Mouse (Mus musculus) midbrain, embryonic 15.5 days (tissue): ENCODE data around the gene Rbfox2. TPM values are rescaled to one million over a fixed set of nuclear protein-coding genes. Genes with fewer than 3 reads are reported as not detected.

Source experiments
- ATAC-seq: fragments of 200-750 bp; cut with Nextera tagmentation; replicated peaks from 2 replicates; pipeline ENCODE4 v1.8.0; 2017; ENCODE audit warnings: moderate TSS enrichment
- H3K27ac ChIP-seq: fragments of 300-500 bp; sonication (generic); 2 replicates; pipeline ENCODE4 v1.5.1; 2015; ENCODE audit warnings: mild to moderate bottlenecking, inconsistent platforms
- H3K27me3 ChIP-seq: fragments of 300-500 bp; sonication (generic); replicated peaks from 2 replicates; pipeline ENCODE4 v1.6.1; 2015; ENCODE audit warnings: inconsistent platforms
- H3K36me3 ChIP-seq: fragments of 300-500 bp; sonication (generic); replicated peaks from 2 replicates; pipeline ENCODE4 v1.6.1; 2015; ENCODE audit warnings: inconsistent platforms
- H3K4me1 ChIP-seq: fragments of 300-500 bp; sonication (generic); 2 replicates; pipeline ENCODE4 v1.6.1; 2015; ENCODE audit warnings: inconsistent platforms
- H3K4me2 ChIP-seq: fragments of 300-500 bp; sonication (generic); 2 replicates; pipeline ENCODE4 v1.6.1; 2015; ENCODE audit warnings: inconsistent platforms, mild to moderate bottlenecking, moderate library complexity
- H3K4me3 ChIP-seq: fragments of 300-500 bp; sonication (generic); 2 replicates; pipeline ENCODE4 v1.5.1; 2015; ENCODE audit warnings: mild to moderate bottlenecking, inconsistent platforms
- H3K9ac ChIP-seq: fragments of 300-500 bp; sonication (generic); 2 replicates; pipeline ENCODE4 v1.6.1; 2015; ENCODE audit warnings: mild to moderate bottlenecking, inconsistent platforms
- H3K9me3 ChIP-seq: fragments of 300-500 bp; sonication (generic); 2 replicates; pipeline ENCODE4 v1.6.1; 2016; ENCODE audit warnings: inconsistent platforms
- WGBS: fragments of 180-500 bp; shearing (Covaris S2); methylation state at CpG from one replicate; pipeline ENCODE4 v1.1.7; 2015; ENCODE audit warnings: mixed read lengths; 5-methylcytosine and 5-hydroxymethylcytosine counted together
- polyA plus RNA-seq: library from polyadenylated mRNA; unstranded; fragments of >200 nt; fragmentation: Nextera tagmentation; extraction: Ambion mirVana; gene quantifications from 2 replicates; pipeline ENCODE4 v1.2.1, GENCODE M21; 2015

The Rbfox2 gene
- polyA plus RNA-seq, 1 experiment from 2014 or later, result 185 TPM

- no peak overlapping the region for H3K9ac ChIP-seq
- H3K4me1 ChIP-seq, result peaks cover 16% of the 10 kb centered on the region
- H3K27me3 ChIP-seq, result no peaks in the 10 kb centered on the region
- ATAC-seq, result 0 out of 2 replicates have a peak, but pooled peaks have one; percentile 17
- 33% methylated on average over 6 of the region's 6 CpGs for WGBS
- H3K36me3 ChIP-seq, result no peaks in the 10 kb centered on the region
- no peak overlapping the region for H3K27ac ChIP-seq
- H3K4me2 ChIP-seq, result no peak overlapping the region
- no peak overlapping the region for H3K4me3 ChIP-seq
- H3K9me3 ChIP-seq, result no peaks in the 10 kb centered on the region
Measured at GRCm38 (mm10) chr15:77056001-77056790, 250.6 kb downstream of the Rbfox2 start.

GRCm38 (mm10) chr15:77054611-77055175, 252.1 kb downstream of the Rbfox2 start:
- H3K4me1 ChIP-seq, result peaks cover 16% of the 10 kb centered on the region
- H3K9ac ChIP-seq, result no peak overlapping the region
- no peak for ATAC-seq
- H3K27me3 ChIP-seq, result no peaks in the 10 kb centered on the region
- no peak overlapping the region for H3K4me3 ChIP-seq
- no peak overlapping the region for H3K27ac ChIP-seq
- no peak overlapping the region for H3K4me2 ChIP-seq
- H3K9me3 ChIP-seq, result no peaks in the 10 kb centered on the region
- H3K36me3 ChIP-seq, result no peaks in the 10 kb centered on the region
- 45% methylated on average over 5 of the region's 5 CpGs for WGBS

GRCm38 (mm10) chr15:77053021-77053420, 253.8 kb downstream of the Rbfox2 start:
- Histone ChIP-seq H3K27ac (no peak overlapping the region), H3K36me3 (no peaks in the 10 kb centered on the region), H3K9me3 (no peaks in the 10 kb centered on the region), H3K27me3 (no peaks in the 10 kb centered on the region), H3K9ac (no peak overlapping the region), H3K4me1 (peaks cover 16% of the 10 kb centered on the region), H3K4me3 (no peak overlapping the region), H3K4me2 (no peak overlapping the region)
- ATAC-seq, result no peak
- 95% methylated on average over 1 of the region's 1 CpGs for WGBS

GRCm38 (mm10) chr15:77052176-77052575, 254.6 kb downstream of the Rbfox2 start:
- Histone ChIP-seq H3K9me3 (no peaks in the 10 kb centered on the region), H3K4me3 (no peak overlapping the region), H3K4me1 (peaks cover 16% of the 10 kb centered on the region), H3K27me3 (no peaks in the 10 kb centered on the region), H3K9ac (no peak overlapping the region), H3K27ac (no peak overlapping the region), H3K36me3 (no peaks in the 10 kb centered on the region), H3K4me2 (no peak overlapping the region)
- 44% methylated on average over 1 of the region's 1 CpGs for WGBS
- no peak for ATAC-seq

GRCm38 (mm10) chr15:77050570-77050969, 256.2 kb downstream of the Rbfox2 start, which contains the start of gene Mb:
Mb (minus strand) TSS chr15:77050670.
- H3K27me3 ChIP-seq, result no peaks in the 10 kb centered on the region
- WGBS, result 91% methylated on average over 10 of the region's 10 CpGs

GRCm38 (mm10) chr15:77045609-77046008, 261.2 kb downstream of the Rbfox2 start:
- no peak for ATAC-seq
- Histone ChIP-seq H3K4me3 (no peak overlapping the region), H3K27ac (no peak overlapping the region), H3K4me2 (no peak overlapping the region), H3K4me1 (no peaks in the 10 kb centered on the region), H3K9ac (no peak overlapping the region), H3K36me3 (no peaks in the 10 kb centered on the region), H3K27me3 (no peaks in the 10 kb centered on the region), H3K9me3 (no peaks in the 10 kb centered on the region)
- WGBS, result 86% methylated on average over 10 of the region's 10 CpGs

More at GRCm38 (mm10) chr15:77050570-77050969, 256.2 kb downstream of the Rbfox2 start, which contains the start of gene Mb:
- Histone ChIP-seq H3K9me3 (no peaks in the 10 kb centered on the region), H3K27ac (no peak within 1 kb of the TSS), H3K9ac (no peak within 1 kb of the TSS), H3K4me1 (0 out of 2 replicates have a peak, but pooled peaks cover 7% of the 10 kb centered on the region), H3K4me2 (no peak within 1 kb of the TSS), H3K36me3 (no peaks in the 10 kb centered on the region), H3K4me3 (no peak within 1 kb of the TSS)
- ATAC-seq, result no peak

GRCm38 (mm10) chr15:77044597-77045320, 262.0 kb downstream of the Rbfox2 start, which contains the start of gene Apol6:
Apol6 (plus strand) TSS chr15:77044729.
- H3K36me3 ChIP-seq, result no peaks in the 10 kb centered on the region
- H3K4me1 ChIP-seq, result no peaks in the 10 kb centered on the region
- H3K27me3 ChIP-seq, result no peaks in the 10 kb centered on the region
- H3K4me2 ChIP-seq, result no peak within 1 kb of the TSS
- H3K9me3 ChIP-seq, result no peaks in the 10 kb centered on the region
- no peak for ATAC-seq
- H3K27ac ChIP-seq, result no peak within 1 kb of the TSS
- WGBS, result 83% methylated on average over 12 of the region's 12 CpGs
- H3K9ac ChIP-seq, result no peak within 1 kb of the TSS
- H3K4me3 ChIP-seq, result no peak within 1 kb of the TSS

- WGBS, result 76% methylated on average over 3 of the region's 3 CpGs
- H3K27me3 ChIP-seq, result no peaks in the 10 kb centered on the region
- H3K27ac ChIP-seq, result no peak overlapping the region
- no peak overlapping the region for H3K4me2 ChIP-seq
- H3K9ac ChIP-seq, result no peak overlapping the region
- no peak overlapping the region for H3K4me3 ChIP-seq
- H3K4me1 ChIP-seq, result peaks cover 14% of the 10 kb centered on the region
- no peaks in the 10 kb centered on the region for H3K9me3 ChIP-seq
- no peaks in the 10 kb centered on the region for H3K36me3 ChIP-seq
- ATAC-seq, result no peak
Measured at GRCm38 (mm10) chr15:77040784-77041183, 266.0 kb downstream of the Rbfox2 start.

- H3K4me1 ChIP-seq, result peaks cover 14% of the 10 kb centered on the region
- no peaks in the 10 kb centered on the region for H3K27me3 ChIP-seq
- 84% methylated on average over 8 of the region's 9 CpGs for WGBS
- H3K9me3 ChIP-seq, result no peaks in the 10 kb centered on the region
- H3K4me3 ChIP-seq, result no peak overlapping the region
- H3K9ac ChIP-seq, result no peak overlapping the region
- no peak overlapping the region for H3K27ac ChIP-seq
- H3K36me3 ChIP-seq, result no peaks in the 10 kb centered on the region
- no peak overlapping the region for H3K4me2 ChIP-seq
- no peak for ATAC-seq
Measured at GRCm38 (mm10) chr15:77039211-77039700, 267.5 kb downstream of the Rbfox2 start.

- Histone ChIP-seq H3K9me3 (no peaks in the 10 kb centered on the region), H3K4me1 (peaks cover 14% of the 10 kb centered on the region), H3K9ac (peak overlapping the region; percentile 22; the same call in 1 of the 2 replicates), H3K27ac (peak overlapping the region; percentile 62), H3K4me3 (no peak overlapping the region), H3K27me3 (no peaks in the 10 kb centered on the region), H3K36me3 (no peaks in the 10 kb centered on the region), H3K4me2 (no peak overlapping the region)
- 0 out of 2 replicates have a peak, but pooled peaks have one; percentile 24 for ATAC-seq
- WGBS, result 36% methylated on average over 11 of the region's 11 CpGs
Measured at GRCm38 (mm10) chr15:77037278-77038161, 269.3 kb downstream of the Rbfox2 start.

- Histone ChIP-seq H3K4me2 (no peak overlapping the region), H3K27ac (peak overlapping the region; percentile 62), H3K36me3 (no peaks in the 10 kb centered on the region), H3K4me1 (peaks cover 14% of the 10 kb centered on the region), H3K9ac (no peak overlapping the region), H3K4me3 (no peak overlapping the region), H3K9me3 (no peaks in the 10 kb centered on the region), H3K27me3 (no peaks in the 10 kb centered on the region)
- WGBS, result 35% methylated on average over 2 of the region's 2 CpGs
- ATAC-seq, result no peak
Measured at GRCm38 (mm10) chr15:77036989-77037277, 269.9 kb downstream of the Rbfox2 start.
